Mouse (Mus musculus): ENCODE measurements around the gene Bcr.

GRCm38 (mm10) chr10:75121028-75121427 is 60.6 kb downstream of the Bcr start:
- no peak for TF ChIP-seq CTCF (IDR thresholded peaks at IDR 0.05; ENCODE audit: insufficient read depth, low read length)
- TF ChIP-seq POLR2A (IDR thresholded peaks at IDR 0.05; ENCODE audit: borderline replicate concordance, extremely low read depth, low read depth, low read length) = no peak
